Mouse (Mus musculus) megakaryocyte-erythroid progenitor cell, adult 5-6 weeks (primary cell): ENCODE data around the gene Dnajb14. TPM values are rescaled to one million over a fixed set of nuclear protein-coding genes. Genes with fewer than 3 reads are reported as not detected.

ENCODE experiments used
- total RNA-seq, 2 experiments: library from RNA; stranded (forward) in 1 of 2; stranded (reverse) in 1 of 2; fragments of 200-1000, 215-1000 nt in 1 of 2; fragments of >200 nt in 1 of 2; fragmentation: Nextera tagmentation in 1 of 2; gene quantifications; 2 replicates each; pipeline ENCODE4 v1.2.3; 2014 to 2017

Gene Dnajb14
- total RNA-seq, 2 experiments from 2014 or later = 7.2 to 12.8 TPM

Other genes with a start within 250 kb of the Dnajb14 start
- not detected in 2 replicates for gene Ddit4l, start 246.1 kb upstream of the Dnajb14 start, total RNA-seq (2014; fragmentation: Nextera tagmentation)
- gene Ddit4l, start 246.1 kb upstream of the Dnajb14 start, total RNA-seq (2017) = not detected in 2 replicates
- gene Gm21962, start 196.2 kb upstream of the Dnajb14 start, total RNA-seq (2014; fragmentation: Nextera tagmentation) = not detected in 2 replicates
- not detected in 2 replicates for gene Gm21962, start 196.2 kb upstream of the Dnajb14 start, total RNA-seq (2017)
- gene H2afz, start 3.2 kb upstream of the Dnajb14 start, total RNA-seq (2014; fragmentation: Nextera tagmentation) = 1,513 and 1,536 TPM in 2 replicates
- 915 and 1,060 TPM in 2 replicates for gene H2afz, start 3.2 kb upstream of the Dnajb14 start, total RNA-seq (2017)
- gene Lamtor3, start 50.8 kb downstream of the Dnajb14 start, total RNA-seq (2014; fragmentation: Nextera tagmentation) = 65.7 and 77.2 TPM in 2 replicates
- 81.7 and 82.1 TPM in 2 replicates for gene Lamtor3, start 50.8 kb downstream of the Dnajb14 start, total RNA-seq (2017)
- gene Dapp1, start 113.9 kb downstream of the Dnajb14 start, total RNA-seq (2014; fragmentation: Nextera tagmentation) = 82.8 and 108 TPM in 2 replicates
- gene Dapp1, start 113.9 kb downstream of the Dnajb14 start, total RNA-seq (2017) = 110 and 171 TPM in 2 replicates
- gene 1110002E22Rik, start 197.4 kb downstream of the Dnajb14 start, total RNA-seq (2014; fragmentation: Nextera tagmentation) = not detected in 2 replicates
- gene 1110002E22Rik, start 197.4 kb downstream of the Dnajb14 start, total RNA-seq (2017) = not detected in 2 replicates
- not detected in 2 replicates for gene Gm5105, start 199.7 kb downstream of the Dnajb14 start, total RNA-seq (2014; fragmentation: Nextera tagmentation)
- gene Gm5105, start 199.7 kb downstream of the Dnajb14 start, total RNA-seq (2017) = not detected in 2 replicates